Mouse (Mus musculus) embryonic fibroblast, embryonic 13.5 days (primary cell): ENCODE data around the gene Mboat1.

Experiments used
- CTCF ChIP-seq: IDR thresholded peaks from 2 replicates; pipeline ENCODE4 v1.5.1; 2011; ENCODE audit warnings: mild to moderate bottlenecking, control low read depth, low read length, moderate library complexity, borderline replicate concordance; ENCODE audit not compliant: insufficient read depth
- POLR2A ChIP-seq: IDR thresholded peaks from 2 replicates; pipeline ENCODE4 v1.6.1; 2011; ENCODE audit warnings: low read depth, mild to moderate bottlenecking, control low read depth, low read length, moderate library complexity

DNA sequence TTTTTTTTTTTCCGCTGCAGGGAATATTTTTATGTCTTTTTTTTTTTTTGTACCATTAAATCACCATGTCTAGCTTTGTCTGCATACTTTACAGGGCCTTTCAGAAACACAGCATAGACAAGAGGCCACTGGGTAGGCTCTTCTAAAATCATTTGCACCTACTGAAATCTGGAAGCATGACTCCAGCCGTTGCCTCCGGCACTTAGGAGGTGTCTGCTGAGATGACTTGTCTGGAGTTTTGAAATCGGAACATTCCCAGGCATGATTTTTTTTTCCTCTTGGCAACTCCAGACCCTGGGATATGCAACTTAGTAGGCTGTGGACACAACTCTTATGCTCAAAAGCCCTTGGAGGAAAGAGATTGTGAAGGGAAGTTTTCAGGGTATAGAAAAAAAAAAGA is 109.3 kb downstream of the Mboat1 start:
- no peak for TF ChIP-seq CTCF
- TF ChIP-seq POLR2A = no peak
